Mouse (Mus musculus) embryonic facial prominence, embryonic 10.5 days (tissue): ENCODE measurements around the gene Dnase1l2. TPM values are rescaled to one million over a fixed set of nuclear protein-coding genes. Genes with fewer than 3 reads are reported as not detected.
A peak's percentile ranks its signal among the peaks of the same experiment; 100 is the strongest.

Source experiments
- DNase-seq: peaks from one replicate; pipeline ENCODE4 v3.0.0-alpha.2; 2017; ENCODE audit warnings: low spot score
- H3K27ac ChIP-seq: fragments of 300-500 bp; sonication (generic); replicated peaks from 2 replicates; pipeline ENCODE4 v1.5.1; 2016; ENCODE audit warnings: mild to moderate bottlenecking
- H3K27me3 ChIP-seq: fragments of 300-500 bp; sonication (generic); replicated peaks from 2 replicates; pipeline ENCODE4 v1.6.1; 2016; ENCODE audit warnings: low read depth, mild to moderate bottlenecking; ENCODE audit not compliant: poor library complexity, severe bottlenecking
- H3K36me3 ChIP-seq: fragments of 300-500 bp; sonication (generic); replicated peaks from 2 replicates; pipeline ENCODE4 v1.6.1; 2016; ENCODE audit warnings: mild to moderate bottlenecking, moderate library complexity
- H3K4me1 ChIP-seq: fragments of 300-500 bp; sonication (generic); 2 replicates; pipeline ENCODE4 v1.6.1; 2016
- H3K4me3 ChIP-seq: fragments of 300-500 bp; sonication (generic); 2 replicates; pipeline ENCODE4 v1.5.1; 2016; ENCODE audit warnings: mild to moderate bottlenecking, moderate library complexity
- H3K9me3 ChIP-seq: fragments of 300-500 bp; sonication (generic); 2 replicates; pipeline ENCODE4 v1.6.1; 2016; ENCODE audit warnings: mild to moderate bottlenecking
- WGBS: fragments of 180-500 bp; shearing (Covaris S2); methylation state at CpG from one replicate; pipeline ENCODE4 v1.1.7; 2016; 5-methylcytosine and 5-hydroxymethylcytosine counted together
- polyA plus RNA-seq: library from polyadenylated mRNA; unstranded; fragments of >200 nt; fragmentation: Nextera tagmentation; extraction: Ambion mirVana; gene quantifications from 2 replicates; pipeline ENCODE4 v1.2.1, GENCODE M21; 2016

The Dnase1l2 gene
- 2.5 and 3.6 TPM in 2 replicates for polyA plus RNA-seq

DNA sequence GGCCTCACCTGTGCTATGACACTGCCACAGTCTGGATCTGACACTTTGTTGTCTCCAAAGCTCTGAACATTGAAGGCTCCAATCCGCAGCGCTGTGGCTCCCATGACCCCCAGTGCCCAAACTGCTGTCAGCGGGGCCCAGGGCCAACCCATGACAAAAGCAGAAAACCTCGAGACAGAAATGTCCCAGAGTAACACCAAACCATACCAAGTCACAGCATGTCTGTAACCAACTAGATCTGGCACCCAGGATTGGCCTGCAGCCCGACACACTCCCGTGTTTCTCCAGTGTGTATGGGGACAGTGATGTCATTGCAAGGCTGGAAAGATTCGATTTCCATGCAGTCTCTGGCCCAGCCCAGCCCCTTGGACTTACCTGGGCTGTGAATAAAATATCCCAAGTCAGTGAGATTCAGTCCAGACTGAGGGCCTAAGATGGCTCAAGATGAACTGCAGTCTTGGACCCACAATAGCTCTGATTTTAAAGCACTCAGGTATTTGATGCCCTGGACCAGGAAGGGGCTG lies at the start of gene Dnase1l2:
Gene Dnase1l2 (minus strand): TSS at position 474 of the 524 bp plus-strand sequence.
- H3K4me3 ChIP-seq = no peak within 1 kb of the TSS
- no peaks in the 10 kb centered on the region for H3K4me1 ChIP-seq
- peaks cover 100% of the 10 kb centered on the region for H3K36me3 ChIP-seq
- DNase-seq = no peak
- H3K9me3 ChIP-seq = no peaks in the 10 kb centered on the region
- 88% methylated on average over 7 of the region's 7 CpGs for WGBS
- H3K27me3 ChIP-seq = no peaks in the 10 kb centered on the region
- no peak within 1 kb of the TSS for H3K27ac ChIP-seq

- H3K27ac ChIP-seq = no peak overlapping the region
- DNase-seq = no peak
- WGBS = 84% methylated on average over 4 of the region's 4 CpGs
- H3K9me3 ChIP-seq = no peaks in the 10 kb centered on the region
- H3K36me3 ChIP-seq = no peaks in the 10 kb centered on the region
- H3K4me3 ChIP-seq = no peak overlapping the region
- H3K27me3 ChIP-seq = peaks cover 53% of the 10 kb centered on the region
- peaks cover 34% of the 10 kb centered on the region for H3K4me1 ChIP-seq
Measured at GRCm38 (mm10) chr17:24490399-24490798, 47.5 kb upstream of the Dnase1l2 start.

- Histone ChIP-seq H3K4me1 (peaks cover 32% of the 10 kb centered on the region), H3K27me3 (peaks cover 56% of the 10 kb centered on the region), H3K4me3 (peak overlapping the region; percentile 88), H3K27ac (peak overlapping the region; percentile 85), H3K9me3 (no peaks in the 10 kb centered on the region), H3K36me3 (no peaks in the 10 kb centered on the region)
- 21% methylated on average over 19 of the region's 19 CpGs for WGBS
- no peak for DNase-seq
Measured at GRCm38 (mm10) chr17:24489265-24490030, 46.5 kb upstream of the Dnase1l2 start.

DNA sequence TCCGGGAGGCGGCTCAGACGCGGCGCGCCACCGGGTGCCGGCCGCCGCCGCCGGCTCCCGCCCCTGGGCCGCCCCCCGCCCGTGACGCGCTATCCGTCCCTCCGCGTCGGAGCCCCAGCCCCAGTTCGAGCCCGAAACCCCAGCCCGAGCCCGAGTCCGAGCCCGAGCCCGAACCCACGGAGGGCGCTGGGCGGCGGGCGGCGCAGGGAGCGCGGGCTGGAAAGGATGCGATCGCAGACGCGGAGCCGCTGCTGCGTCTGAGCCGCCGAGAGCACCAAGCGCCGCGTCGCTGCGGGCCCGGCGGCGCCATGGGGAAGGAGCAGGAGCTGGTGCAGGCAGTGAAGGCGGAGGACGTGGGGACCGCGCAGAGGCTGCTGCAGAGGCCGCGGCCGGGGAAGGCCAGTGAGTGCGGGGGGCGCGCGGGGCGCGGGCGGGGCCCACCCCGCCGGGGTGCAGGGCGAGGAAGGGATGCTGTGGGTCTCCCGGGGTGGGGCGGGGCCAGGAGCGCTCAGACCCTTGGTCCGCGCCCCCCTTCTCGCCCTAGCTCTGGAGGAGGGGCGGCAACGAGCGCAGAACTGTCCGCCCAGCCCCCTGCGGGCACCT lies 45.9 kb upstream of the Dnase1l2 start:
- Histone ChIP-seq H3K4me1 (peaks cover 32% of the 10 kb centered on the region), H3K27me3 (peaks cover 56% of the 10 kb centered on the region), H3K9me3 (no peaks in the 10 kb centered on the region), H3K36me3 (no peaks in the 10 kb centered on the region), H3K27ac (peak overlapping the region; percentile 85), H3K4me3 (peak overlapping the region; percentile 88)
- peak; percentile 74 for DNase-seq
- WGBS = under 1% methylated on average over 81 of the region's 81 CpGs

DNA sequence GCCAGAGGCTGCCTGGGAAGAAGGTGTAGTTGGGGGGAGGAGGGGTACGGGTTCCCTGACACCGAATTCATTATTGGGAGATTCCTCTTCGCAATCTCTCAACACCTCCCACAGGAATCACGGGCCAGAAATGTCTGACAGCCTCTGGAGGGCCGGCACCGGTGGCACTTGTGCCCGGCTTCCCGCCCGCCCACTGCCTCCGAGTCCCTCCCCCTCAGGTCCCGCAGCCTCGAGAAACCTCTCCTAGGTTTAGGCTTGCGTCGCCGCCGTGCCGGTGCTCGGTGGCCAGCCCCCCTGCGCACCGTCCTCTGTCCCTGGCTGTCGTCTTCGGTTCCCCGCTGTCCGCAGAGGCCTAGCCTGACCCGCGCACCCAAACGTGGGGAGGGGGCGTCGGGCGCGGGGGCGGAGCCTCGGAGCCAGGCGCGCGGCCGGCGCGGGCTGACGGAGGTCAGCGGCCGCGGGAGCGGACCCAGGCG lies 45.3 kb upstream of the Dnase1l2 start, which contains the start of gene Caskin1:
Gene Caskin1 (plus strand): TSS at position 416 of the 476 bp plus-strand sequence.
- Histone ChIP-seq H3K4me3 (peak within 1 kb of the TSS; percentile 88), H3K9me3 (no peaks in the 10 kb centered on the region), H3K27me3 (peaks cover 56% of the 10 kb centered on the region), H3K4me1 (peaks cover 32% of the 10 kb centered on the region), H3K36me3 (no peaks in the 10 kb centered on the region), H3K27ac (peak within 1 kb of the TSS; percentile 85)
- under 1% methylated on average over 45 of the region's 45 CpGs for WGBS
- peak; percentile 63 for DNase-seq

GRCm38 (mm10) chr17:24485090-24485860 lies 42.4 kb upstream of the Dnase1l2 start:
- DNase-seq = peak; percentile 48
- H3K4me1 ChIP-seq = peaks cover 32% of the 10 kb centered on the region
- 47% methylated on average over 11 of the region's 11 CpGs for WGBS
- H3K9me3 ChIP-seq = no peaks in the 10 kb centered on the region
- H3K4me3 ChIP-seq = peak overlapping the region; percentile 17; the same call in 1 of the 2 replicates
- peaks cover 48% of the 10 kb centered on the region for H3K27me3 ChIP-seq
- no peaks in the 10 kb centered on the region for H3K36me3 ChIP-seq
- no peak overlapping the region for H3K27ac ChIP-seq

DNA sequence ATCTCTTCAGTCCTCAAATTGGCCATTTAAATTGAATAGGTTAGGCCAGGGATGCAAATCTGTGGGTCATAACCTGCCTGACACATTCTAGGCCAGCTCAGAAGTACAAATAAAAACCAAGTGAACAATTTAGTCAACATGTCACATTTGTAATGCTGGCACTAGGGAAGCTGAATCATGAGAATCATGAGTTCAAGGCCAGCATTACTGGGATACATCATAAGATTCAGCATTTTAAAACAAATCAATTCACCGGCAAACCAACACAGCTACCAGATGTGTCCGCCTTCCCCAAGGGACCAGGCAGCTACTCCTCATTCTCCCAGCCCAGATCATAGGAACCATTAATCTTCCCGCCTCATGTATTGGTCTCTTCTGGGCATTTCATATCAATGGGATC lies 40.6 kb upstream of the Dnase1l2 start:
- H3K27me3 ChIP-seq = peaks cover 32% of the 10 kb centered on the region
- WGBS = 89% methylated on average over 3 of the region's 3 CpGs
- DNase-seq = no peak

GRCm38 (mm10) chr17:24481027-24481815 lies 38.3 kb upstream of the Dnase1l2 start:
- Histone ChIP-seq H3K36me3 (peaks cover 19% of the 10 kb centered on the region), H3K4me3 (no peak overlapping the region), H3K27me3 (peaks cover 11% of the 10 kb centered on the region), H3K4me1 (peaks cover 27% of the 10 kb centered on the region), H3K9me3 (no peaks in the 10 kb centered on the region), H3K27ac (no peak overlapping the region)
- no peak for DNase-seq
- WGBS = 94% methylated on average over 20 of the region's 20 CpGs

More for the DNA sequence above, 40.6 kb upstream of the Dnase1l2 start:
- H3K4me3 ChIP-seq = no peak overlapping the region
- no peak overlapping the region for H3K27ac ChIP-seq
- H3K4me1 ChIP-seq = peaks cover 24% of the 10 kb centered on the region
- no peaks in the 10 kb centered on the region for H3K36me3 ChIP-seq
- H3K9me3 ChIP-seq = no peaks in the 10 kb centered on the region

GRCm38 (mm10) chr17:24480201-24480826 lies 37.4 kb upstream of the Dnase1l2 start:
- Histone ChIP-seq H3K36me3 (peaks cover 28% of the 10 kb centered on the region), H3K9me3 (no peaks in the 10 kb centered on the region), H3K4me1 (peaks cover 23% of the 10 kb centered on the region), H3K27me3 (peaks cover 2% of the 10 kb centered on the region; the same call in 1 of the 2 replicates), H3K27ac (0 out of 2 replicates have a peak overlapping the region, but pooled peaks have one; percentile 25), H3K4me3 (peak overlapping the region; percentile 87; the same call in 1 of the 2 replicates)
- no peak for DNase-seq
- 51% methylated on average over 3 of the region's 3 CpGs for WGBS

GRCm38 (mm10) chr17:24479431-24479830 lies 36.5 kb upstream of the Dnase1l2 start:
- no peak for DNase-seq
- Histone ChIP-seq H3K9me3 (no peaks in the 10 kb centered on the region), H3K27me3 (no peaks in the 10 kb centered on the region), H3K4me1 (peaks cover 28% of the 10 kb centered on the region), H3K4me3 (peak overlapping the region; percentile 87), H3K36me3 (peaks cover 37% of the 10 kb centered on the region), H3K27ac (peak overlapping the region; percentile 99)
- whole genome bisulfite sequencing = 32% methylated on average over 1 of the region's 1 CpGs
